Mouse (Mus musculus): ENCODE data around the gene Mov10l1. TPM values are rescaled to one million over a fixed set of nuclear protein-coding genes. Genes with fewer than 3 reads are reported as not detected.

Gene Mov10l1
- polyA plus RNA-seq, 1 experiment from 2014 or later, result not detected

GRCm38 (mm10) chr15:89000367-89000766 is 17.7 kb downstream of the Mov10l1 start:
- H3K4me2 ChIP-seq (ENCODE audit: low read depth, low read length), result no peak overlapping the region
- no peak overlapping the region for H3K4me3 ChIP-seq (replicated peaks; ENCODE audit: low read length)
- 58% methylated on average over 2 of the region's 2 CpGs for WGBS
- no peaks in the 10 kb centered on the region for H3K9me3 ChIP-seq (replicated peaks; ENCODE audit: control insufficient read depth, low read length)
- H3K36me3 ChIP-seq (ENCODE audit: control insufficient read depth, insufficient read depth, low read length), result no peaks in the 10 kb centered on the region
- H3K27me3 ChIP-seq (ENCODE audit: control insufficient read depth, insufficient read depth, low read length), result no peaks in the 10 kb centered on the region
- H3K9ac ChIP-seq (ENCODE audit: low read length), result no peak overlapping the region
- no peak overlapping the region for H3K27ac ChIP-seq (ENCODE audit: low read length)
- ATAC-seq (ENCODE audit: insufficient read depth, low FRiP score), result no peak
- no peaks in the 10 kb centered on the region for H3K4me1 ChIP-seq (ENCODE audit: control insufficient read depth, insufficient read depth, low read length)

GRCm38 (mm10) chr15:89001245-89001644 is 18.5 kb downstream of the Mov10l1 start:
- WGBS, result 70% methylated on average over 3 of the region's 3 CpGs
- Histone ChIP-seq H3K27me3 (ENCODE audit: control insufficient read depth, insufficient read depth, low read length) (no peaks in the 10 kb centered on the region), H3K27ac (ENCODE audit: low read length) (no peak overlapping the region), H3K4me2 (ENCODE audit: low read depth, low read length) (no peak overlapping the region), H3K4me1 (ENCODE audit: control insufficient read depth, insufficient read depth, low read length) (no peaks in the 10 kb centered on the region), H3K9ac (ENCODE audit: low read length) (no peak overlapping the region), H3K9me3 (replicated peaks; ENCODE audit: control insufficient read depth, low read length) (no peaks in the 10 kb centered on the region), H3K36me3 (ENCODE audit: control insufficient read depth, insufficient read depth, low read length) (no peaks in the 10 kb centered on the region), H3K4me3 (replicated peaks; ENCODE audit: low read length) (no peak overlapping the region)
- no peak for ATAC-seq (ENCODE audit: insufficient read depth, low FRiP score)

DNA sequence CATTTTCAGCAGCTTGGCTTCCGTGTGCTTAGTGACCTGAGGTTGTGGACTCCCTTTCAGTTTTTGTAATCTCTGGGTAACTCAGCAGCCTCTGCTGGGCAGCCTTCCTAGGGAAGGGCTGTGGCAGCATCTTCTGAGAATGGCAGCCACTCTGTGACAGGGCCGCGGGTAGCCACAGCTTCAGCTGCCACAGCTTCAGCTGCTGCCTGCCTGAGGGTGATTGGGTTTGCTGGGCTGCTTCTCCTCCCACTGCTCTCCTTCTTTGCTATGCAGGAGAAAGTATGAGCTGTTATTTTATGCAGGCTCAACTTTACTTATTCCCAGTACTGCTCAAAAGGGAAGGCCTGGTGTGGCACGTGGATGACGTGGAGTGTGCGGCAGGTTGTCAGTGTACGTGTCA is 24.3 kb downstream of the Mov10l1 start:
- WGBS, result 78% methylated on average over 7 of the region's 7 CpGs
- no peak overlapping the region for H3K9ac ChIP-seq (ENCODE audit: low read length)
- no peaks in the 10 kb centered on the region for H3K27me3 ChIP-seq (ENCODE audit: control insufficient read depth, insufficient read depth, low read length)
- no peak overlapping the region for H3K27ac ChIP-seq (ENCODE audit: low read length)
- no peak for ATAC-seq (ENCODE audit: insufficient read depth, low FRiP score)
- no peak overlapping the region for H3K4me2 ChIP-seq (ENCODE audit: low read depth, low read length)
- no peak overlapping the region for H3K4me3 ChIP-seq (replicated peaks; ENCODE audit: low read length)
- no peaks in the 10 kb centered on the region for H3K4me1 ChIP-seq (ENCODE audit: control insufficient read depth, insufficient read depth, low read length)
- no peaks in the 10 kb centered on the region for H3K36me3 ChIP-seq (ENCODE audit: control insufficient read depth, insufficient read depth, low read length)
- no peaks in the 10 kb centered on the region for H3K9me3 ChIP-seq (replicated peaks; ENCODE audit: control insufficient read depth, low read length)

DNA sequence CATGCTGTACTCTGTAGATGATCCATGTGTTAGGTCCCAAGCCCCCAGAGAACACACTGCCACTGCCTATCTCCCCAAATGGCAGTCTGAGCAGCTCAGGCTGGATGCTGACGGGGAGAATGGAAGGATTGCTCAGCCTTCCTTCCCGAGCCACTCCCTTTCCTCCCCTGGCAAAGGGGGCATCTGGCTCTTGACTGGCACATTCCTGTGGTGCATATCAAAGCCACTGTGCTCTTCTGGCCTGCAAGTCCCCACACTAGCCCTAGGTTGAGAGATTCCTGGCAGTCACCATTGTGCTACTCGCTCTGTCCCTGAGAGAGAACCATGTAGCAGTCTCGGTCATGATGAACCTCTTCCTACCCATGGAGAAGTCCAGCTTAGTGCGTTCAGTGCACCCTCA is 25.1 kb downstream of the Mov10l1 start:
- no peak overlapping the region for H3K9ac ChIP-seq (ENCODE audit: low read length)
- H3K4me3 ChIP-seq (replicated peaks; ENCODE audit: low read length), result no peak overlapping the region
- no peak for ATAC-seq (ENCODE audit: insufficient read depth, low FRiP score)
- no peaks in the 10 kb centered on the region for H3K4me1 ChIP-seq (ENCODE audit: control insufficient read depth, insufficient read depth, low read length)
- no peak overlapping the region for H3K4me2 ChIP-seq (ENCODE audit: low read depth, low read length)
- H3K9me3 ChIP-seq (replicated peaks; ENCODE audit: control insufficient read depth, low read length), result no peaks in the 10 kb centered on the region
- H3K27me3 ChIP-seq (ENCODE audit: control insufficient read depth, insufficient read depth, low read length), result no peaks in the 10 kb centered on the region
- no peak overlapping the region for H3K27ac ChIP-seq (ENCODE audit: low read length)
- WGBS, result 77% methylated on average over 5 of the region's 5 CpGs
- no peaks in the 10 kb centered on the region for H3K36me3 ChIP-seq (ENCODE audit: control insufficient read depth, insufficient read depth, low read length)

- 77% methylated on average over 3 of the region's 3 CpGs for WGBS
- no peak for ATAC-seq (ENCODE audit: insufficient read depth, low FRiP score)
- Histone ChIP-seq H3K4me1 (ENCODE audit: control insufficient read depth, insufficient read depth, low read length) (no peaks in the 10 kb centered on the region), H3K36me3 (ENCODE audit: control insufficient read depth, insufficient read depth, low read length) (no peaks in the 10 kb centered on the region), H3K4me3 (replicated peaks; ENCODE audit: low read length) (no peak overlapping the region), H3K9me3 (replicated peaks; ENCODE audit: control insufficient read depth, low read length) (no peaks in the 10 kb centered on the region), H3K27ac (ENCODE audit: low read length) (no peak overlapping the region), H3K4me2 (ENCODE audit: low read depth, low read length) (no peak overlapping the region), H3K27me3 (ENCODE audit: control insufficient read depth, insufficient read depth, low read length) (no peaks in the 10 kb centered on the region), H3K9ac (ENCODE audit: low read length) (no peak overlapping the region)
Observed at GRCm38 (mm10) chr15:89016722-89017121, 34.0 kb downstream of the Mov10l1 start.

DNA sequence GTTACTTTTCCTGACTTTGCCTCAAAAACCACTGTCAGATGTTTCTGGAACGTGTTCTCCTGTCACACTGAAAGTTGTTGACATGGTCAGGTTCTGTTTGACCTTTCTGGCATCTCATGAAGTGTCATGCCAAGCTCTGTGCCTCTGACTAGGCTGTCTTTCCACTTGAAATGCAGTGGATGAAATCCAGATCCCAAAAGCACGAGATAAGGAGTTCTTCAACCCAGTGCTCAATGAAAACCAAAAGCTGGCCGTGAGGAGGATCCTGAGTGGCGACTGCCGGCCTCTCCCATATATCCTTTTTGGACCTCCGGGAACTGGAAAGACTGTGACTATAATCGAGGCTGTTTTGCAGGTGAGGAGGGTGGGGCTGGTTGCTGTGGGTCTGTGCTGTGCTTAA is 37.4 kb downstream of the Mov10l1 start:
- Histone ChIP-seq H3K4me3 (replicated peaks; ENCODE audit: low read length) (no peak overlapping the region), H3K4me2 (ENCODE audit: low read depth, low read length) (no peak overlapping the region), H3K9ac (ENCODE audit: low read length) (no peak overlapping the region), H3K9me3 (replicated peaks; ENCODE audit: control insufficient read depth, low read length) (no peaks in the 10 kb centered on the region), H3K4me1 (ENCODE audit: control insufficient read depth, insufficient read depth, low read length) (no peaks in the 10 kb centered on the region), H3K27ac (ENCODE audit: low read length) (no peak overlapping the region), H3K27me3 (ENCODE audit: control insufficient read depth, insufficient read depth, low read length) (no peaks in the 10 kb centered on the region), H3K36me3 (ENCODE audit: control insufficient read depth, insufficient read depth, low read length) (no peaks in the 10 kb centered on the region)
- 60% methylated on average over 7 of the region's 7 CpGs for WGBS
- ATAC-seq (ENCODE audit: insufficient read depth, low FRiP score), result no peak

GRCm38 (mm10) chr15:89020492-89020891 is 37.8 kb downstream of the Mov10l1 start:
- ATAC-seq (ENCODE audit: insufficient read depth, low FRiP score), result no peak
- Histone ChIP-seq H3K27ac (ENCODE audit: low read length) (no peak overlapping the region), H3K9me3 (replicated peaks; ENCODE audit: control insufficient read depth, low read length) (no peaks in the 10 kb centered on the region), H3K9ac (ENCODE audit: low read length) (no peak overlapping the region), H3K36me3 (ENCODE audit: control insufficient read depth, insufficient read depth, low read length) (no peaks in the 10 kb centered on the region), H3K4me2 (ENCODE audit: low read depth, low read length) (no peak overlapping the region), H3K4me3 (replicated peaks; ENCODE audit: low read length) (no peak overlapping the region), H3K27me3 (ENCODE audit: control insufficient read depth, insufficient read depth, low read length) (no peaks in the 10 kb centered on the region), H3K4me1 (ENCODE audit: control insufficient read depth, insufficient read depth, low read length) (no peaks in the 10 kb centered on the region)
- WGBS, result 75% methylated on average over 7 of the region's 7 CpGs

DNA sequence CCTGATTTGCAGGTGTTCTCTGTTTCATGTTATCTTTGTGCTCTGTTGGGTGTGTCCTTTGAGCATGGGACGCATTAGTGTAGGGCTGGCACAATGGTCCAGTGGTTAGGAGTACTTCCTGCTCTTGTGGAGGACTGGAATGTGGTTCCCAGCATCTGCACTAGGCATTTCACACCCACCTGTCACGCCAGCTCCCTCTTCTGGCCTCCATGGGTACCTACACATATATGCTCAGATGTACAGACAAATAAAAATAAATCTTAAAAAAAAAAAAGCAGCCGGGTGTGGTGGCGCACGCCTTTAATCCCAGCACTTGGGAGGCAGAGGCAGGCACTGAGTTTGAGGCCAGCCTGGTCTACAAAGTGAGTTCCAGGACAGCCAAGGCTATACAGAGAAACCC is 61.7 kb downstream of the Mov10l1 start:
- Histone ChIP-seq H3K9ac (ENCODE audit: low read length) (no peak overlapping the region), H3K27ac (ENCODE audit: low read length) (no peak overlapping the region), H3K4me2 (ENCODE audit: low read depth, low read length) (no peak overlapping the region), H3K4me3 (replicated peaks; ENCODE audit: low read length) (no peak overlapping the region), H3K36me3 (ENCODE audit: control insufficient read depth, insufficient read depth, low read length) (no peaks in the 10 kb centered on the region), H3K27me3 (ENCODE audit: control insufficient read depth, insufficient read depth, low read length) (no peaks in the 10 kb centered on the region), H3K4me1 (ENCODE audit: control insufficient read depth, insufficient read depth, low read length) (no peaks in the 10 kb centered on the region), H3K9me3 (replicated peaks; ENCODE audit: control insufficient read depth, low read length) (no peaks in the 10 kb centered on the region)
- WGBS, result 74% methylated on average over 5 of the region's 5 CpGs
- no peak for ATAC-seq (ENCODE audit: insufficient read depth, low FRiP score)

DNA sequence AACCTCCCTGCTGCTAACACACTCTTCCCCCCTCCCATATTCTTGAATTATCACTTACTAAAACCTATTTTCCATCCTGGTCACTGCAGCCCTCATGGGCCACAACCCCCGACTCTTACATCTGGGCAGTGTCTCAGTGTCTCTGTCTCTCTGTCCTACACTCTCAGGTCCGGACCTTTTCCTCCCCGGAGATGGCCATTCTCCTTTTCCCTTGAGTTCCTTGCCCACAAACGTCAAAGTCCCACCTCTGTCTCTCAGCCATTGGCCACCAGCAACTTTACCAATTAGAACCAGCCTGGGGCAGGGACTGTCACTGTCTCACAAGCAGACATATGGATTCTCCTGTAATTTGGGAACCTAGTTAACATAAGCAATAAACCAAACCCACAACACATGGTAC is 63.6 kb downstream of the Mov10l1 start:
- H3K4me3 ChIP-seq (replicated peaks; ENCODE audit: low read length), result no peak overlapping the region
- no peaks in the 10 kb centered on the region for H3K36me3 ChIP-seq (ENCODE audit: control insufficient read depth, insufficient read depth, low read length)
- WGBS, result 71% methylated on average over 4 of the region's 4 CpGs
- H3K4me1 ChIP-seq (ENCODE audit: control insufficient read depth, insufficient read depth, low read length), result no peaks in the 10 kb centered on the region
- no peak overlapping the region for H3K27ac ChIP-seq (ENCODE audit: low read length)
- no peaks in the 10 kb centered on the region for H3K9me3 ChIP-seq (replicated peaks; ENCODE audit: control insufficient read depth, low read length)
- no peak for ATAC-seq (ENCODE audit: insufficient read depth, low FRiP score)
- H3K9ac ChIP-seq (ENCODE audit: low read length), result no peak overlapping the region
- H3K27me3 ChIP-seq (ENCODE audit: control insufficient read depth, insufficient read depth, low read length), result no peaks in the 10 kb centered on the region
- H3K4me2 ChIP-seq (ENCODE audit: low read depth, low read length), result no peak overlapping the region

- Histone ChIP-seq H3K4me2 (ENCODE audit: low read depth, low read length) (no peak overlapping the region), H3K9ac (ENCODE audit: low read length) (no peak overlapping the region), H3K4me3 (replicated peaks; ENCODE audit: low read length) (no peak overlapping the region), H3K27ac (ENCODE audit: low read length) (no peak overlapping the region), H3K4me1 (ENCODE audit: control insufficient read depth, insufficient read depth, low read length) (no peaks in the 10 kb centered on the region), H3K9me3 (replicated peaks; ENCODE audit: control insufficient read depth, low read length) (no peaks in the 10 kb centered on the region), H3K27me3 (ENCODE audit: control insufficient read depth, insufficient read depth, low read length) (peaks cover 20% of the 10 kb centered on the region), H3K36me3 (ENCODE audit: control insufficient read depth, insufficient read depth, low read length) (no peaks in the 10 kb centered on the region)
- ATAC-seq (ENCODE audit: insufficient read depth, low FRiP score), result no peak
- WGBS, result 86% methylated on average over 7 of the region's 7 CpGs
Observed at GRCm38 (mm10) chr15:89054666-89055065, 72.0 kb downstream of the Mov10l1 start.
